Mouse (Mus musculus): ENCODE results near the gene Hipk2. TPM values are rescaled to one million over a fixed set of nuclear protein-coding genes. Genes with fewer than 3 reads are reported as not detected.

The Hipk2 gene
- total RNA-seq, 2 experiments from 2014 or later = 45.1 to 46.0 TPM

DNA sequence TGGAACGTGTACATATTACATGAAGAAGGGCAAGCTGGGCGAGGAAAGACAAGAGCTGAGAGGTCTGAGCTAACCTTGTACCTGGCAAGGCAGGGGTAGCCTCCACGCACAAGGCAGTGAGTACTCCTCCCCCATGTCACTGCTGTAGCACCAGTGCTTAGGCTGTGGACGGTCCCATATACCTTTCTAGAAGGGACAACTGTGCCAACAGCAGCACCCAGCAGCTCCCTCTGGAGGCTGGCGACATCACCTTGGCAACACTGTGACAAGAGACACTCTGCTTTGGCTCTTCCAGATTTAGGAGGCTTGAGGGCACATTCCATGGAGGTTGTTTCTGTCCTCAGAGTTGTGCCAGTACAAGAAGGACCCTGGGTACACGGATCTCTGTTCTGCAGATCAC lies 123.5 kb downstream of the Hipk2 start:
- no peak for DNase-seq

DNA sequence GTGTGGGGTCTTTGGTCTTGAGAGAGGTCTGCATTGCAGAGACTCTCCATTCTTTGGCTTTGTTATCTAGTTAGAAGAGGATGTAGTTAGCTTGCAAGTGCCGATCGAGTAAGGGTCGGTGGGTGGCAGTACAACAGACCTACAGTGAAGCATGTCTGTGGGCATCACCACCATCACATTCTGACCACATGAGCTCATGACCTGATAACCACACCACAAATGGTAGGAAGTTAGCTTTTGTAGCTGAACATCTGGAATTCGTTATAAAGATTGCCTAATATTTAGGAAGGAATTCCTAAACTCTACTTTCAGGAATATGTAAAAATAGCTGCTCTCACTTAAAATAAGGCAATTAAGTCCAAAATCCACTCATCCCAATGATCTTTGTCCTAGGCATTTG lies 127.9 kb downstream of the Hipk2 start:
- DNase-seq = no peak

DNA sequence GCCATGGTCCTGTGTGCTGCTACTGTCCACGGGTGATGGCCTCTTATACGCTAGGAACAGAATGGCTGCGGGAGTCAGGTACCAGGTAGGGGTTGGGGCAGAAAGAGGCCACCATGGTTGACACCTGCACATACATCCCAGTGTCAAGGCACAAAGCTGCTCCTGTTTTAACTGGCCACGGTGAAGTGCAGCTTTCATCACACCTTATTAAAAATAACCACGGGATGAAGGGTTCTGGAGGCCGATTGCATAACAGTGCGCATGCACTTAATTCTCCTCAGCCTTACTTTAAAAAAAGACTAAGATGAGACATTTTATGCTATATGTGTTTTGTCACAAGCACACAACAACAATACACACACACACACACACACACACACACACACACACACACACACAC lies 132.6 kb downstream of the Hipk2 start:
- DNase-seq = no peak

DNA sequence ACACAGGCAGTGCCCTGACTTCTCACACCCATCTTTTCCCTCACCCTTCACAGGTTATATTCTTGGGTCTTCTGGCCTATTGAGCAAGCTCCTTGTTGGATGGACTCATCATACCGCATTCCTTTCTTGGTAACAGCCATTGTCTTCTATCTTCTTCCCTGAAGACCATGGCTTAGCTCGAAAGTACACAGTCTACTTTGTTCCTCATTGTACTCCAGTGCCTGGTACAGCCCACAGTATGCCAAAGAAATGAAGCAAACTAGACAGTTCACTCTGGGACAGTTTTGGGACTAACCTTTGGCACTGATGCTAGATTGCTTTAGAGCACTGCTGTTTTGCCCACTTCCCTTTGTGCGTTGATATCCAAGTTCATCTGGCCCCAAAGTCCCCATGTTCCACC lies 133.5 kb downstream of the Hipk2 start:
- DNase-seq = no peak

DNA sequence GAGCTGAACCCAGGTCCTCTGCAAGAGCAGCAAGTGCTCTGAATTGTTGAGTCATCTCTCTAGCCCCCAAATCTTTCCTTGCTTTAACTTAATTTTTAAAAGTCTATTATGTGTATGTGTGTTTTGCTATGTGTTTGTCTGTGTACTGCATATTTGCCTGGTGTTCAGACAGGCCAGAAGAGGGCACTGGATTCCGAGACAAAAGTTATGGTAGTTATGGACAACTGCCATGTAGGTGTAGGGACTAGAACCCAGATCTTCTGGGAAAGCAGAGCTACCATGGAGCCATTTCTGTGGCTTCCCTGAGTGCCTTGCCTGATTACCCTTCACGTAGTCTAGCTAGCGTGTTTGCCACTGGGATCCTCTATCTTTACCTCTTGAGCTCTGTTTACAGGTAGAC lies 134.9 kb downstream of the Hipk2 start:
- DNase-seq = no peak

DNA sequence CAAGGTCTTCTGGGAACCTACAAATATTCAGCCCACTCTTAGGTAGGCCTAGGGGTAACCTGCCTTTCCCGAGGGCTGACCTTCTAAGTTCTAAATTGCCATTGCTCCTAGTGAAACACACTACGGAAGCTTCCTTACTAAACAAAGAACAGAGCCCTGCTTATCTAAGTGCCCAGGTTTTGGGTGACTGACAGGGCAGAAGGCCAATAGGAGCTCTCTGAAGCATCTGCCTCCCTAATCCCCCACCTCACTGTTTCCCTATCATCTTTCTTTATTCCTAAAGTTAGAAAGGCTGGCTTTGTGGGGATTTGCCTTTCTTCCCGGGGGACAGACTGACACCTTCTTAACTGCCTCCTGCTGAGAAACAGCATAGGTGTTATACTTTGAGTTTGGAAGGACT lies 136.7 kb downstream of the Hipk2 start:
- no peak for DNase-seq

DNA sequence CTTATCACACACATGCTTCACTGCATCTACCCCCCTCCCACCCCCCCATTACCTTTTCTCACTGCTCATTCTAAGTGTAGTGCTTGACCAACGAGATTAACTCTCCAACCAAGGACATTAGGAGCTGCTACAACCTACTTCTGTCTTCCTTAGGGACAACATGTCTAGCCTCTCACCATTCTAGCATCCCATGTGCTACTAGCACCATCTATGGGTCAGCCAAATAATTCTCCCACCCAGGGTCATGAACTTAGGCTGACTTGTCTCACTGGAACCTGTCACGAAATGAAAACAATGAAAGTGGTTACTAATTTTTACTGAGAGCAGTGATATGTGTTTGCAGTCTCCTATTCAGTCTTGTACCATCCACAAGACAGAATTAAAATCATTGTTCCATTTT lies 138.2 kb downstream of the Hipk2 start:
- no peak for DNase-seq

DNA sequence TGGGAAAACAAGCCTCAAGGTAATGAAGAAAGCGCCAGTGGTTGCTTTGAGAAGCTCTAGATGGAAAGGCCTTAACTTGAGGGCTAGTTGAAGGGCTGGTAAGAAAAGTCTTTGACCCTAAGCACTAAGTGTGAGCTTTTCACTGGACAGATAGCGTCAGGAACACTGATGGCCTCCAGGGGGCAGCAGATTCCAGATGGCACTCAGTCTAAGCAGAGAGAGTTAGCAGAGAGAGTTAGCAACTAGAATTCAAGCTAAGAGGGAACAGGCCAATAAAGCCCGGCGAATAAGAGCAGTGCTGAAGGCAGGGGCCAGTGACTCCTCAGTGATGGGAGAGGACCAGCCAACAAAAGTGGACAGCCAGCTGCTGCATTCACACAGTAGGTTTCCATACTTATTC lies 139.7 kb downstream of the Hipk2 start:
- peak; percentile 84 for DNase-seq

DNA sequence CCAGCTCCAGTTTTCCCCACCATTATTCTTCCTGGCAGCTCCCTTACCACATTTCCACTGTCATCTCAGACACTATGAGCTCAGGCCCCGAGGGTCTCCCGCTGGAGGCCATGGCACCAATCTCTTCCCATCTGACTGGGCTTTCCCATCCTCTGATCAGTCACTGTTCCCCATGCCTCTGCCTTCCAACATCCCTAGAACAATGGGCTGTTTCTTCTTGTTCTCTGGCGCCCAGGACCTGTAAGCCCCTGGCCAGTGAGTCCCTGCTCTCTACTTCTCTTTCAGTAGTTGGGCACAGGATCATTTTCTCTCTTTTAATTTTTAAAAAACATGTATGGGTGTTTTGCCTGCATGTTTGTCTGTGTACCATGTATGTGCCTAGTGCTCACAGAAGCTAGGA lies 143.3 kb downstream of the Hipk2 start:
- no peak for DNase-seq

DNA sequence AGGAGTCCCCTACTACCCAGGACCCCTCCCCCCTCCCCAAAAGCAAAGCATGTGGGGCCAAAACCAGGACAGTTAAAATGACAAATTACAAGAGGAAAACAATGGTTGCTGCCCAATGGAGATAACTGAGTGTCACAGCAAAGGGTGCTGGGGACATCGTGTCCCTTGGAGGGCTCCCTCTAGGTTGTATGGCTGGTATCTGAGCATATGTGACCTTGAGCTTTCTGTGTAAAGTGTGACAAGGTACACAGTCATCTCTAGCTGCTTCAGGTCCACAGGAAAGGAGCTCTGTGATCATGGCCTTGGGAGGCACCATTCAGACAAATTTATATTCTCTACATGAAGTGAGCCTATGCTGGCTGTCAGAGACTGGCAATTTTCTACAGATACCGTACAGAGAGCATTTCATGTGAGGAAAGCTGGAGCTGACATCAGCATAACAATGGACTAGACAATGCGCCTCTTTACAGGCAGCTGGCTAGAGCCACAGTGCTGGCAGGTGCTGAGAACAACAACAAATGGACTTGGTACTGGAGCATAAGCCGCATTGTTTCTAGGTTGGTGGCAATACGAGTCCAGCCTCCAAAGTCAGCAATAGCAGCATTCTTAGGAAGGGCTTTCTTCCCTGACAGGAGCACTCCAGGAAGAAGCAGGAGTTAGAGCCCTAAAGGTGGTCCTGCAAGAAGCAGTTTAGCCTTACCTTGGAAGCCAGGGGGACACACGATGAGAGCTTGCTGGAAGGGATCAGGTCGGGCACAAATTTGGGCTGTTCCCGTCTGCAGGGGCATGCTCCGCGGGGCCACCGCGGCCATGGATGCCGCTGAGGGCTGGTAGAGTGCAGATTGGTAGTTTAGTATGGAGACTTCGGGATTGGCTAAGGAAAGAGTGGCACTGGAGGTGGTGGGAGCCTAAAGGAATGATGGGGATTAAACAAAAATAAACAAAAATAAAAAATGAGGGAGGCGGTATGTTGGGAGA lies 145.5 kb downstream of the Hipk2 start:
- no peak for DNase-seq

DNA sequence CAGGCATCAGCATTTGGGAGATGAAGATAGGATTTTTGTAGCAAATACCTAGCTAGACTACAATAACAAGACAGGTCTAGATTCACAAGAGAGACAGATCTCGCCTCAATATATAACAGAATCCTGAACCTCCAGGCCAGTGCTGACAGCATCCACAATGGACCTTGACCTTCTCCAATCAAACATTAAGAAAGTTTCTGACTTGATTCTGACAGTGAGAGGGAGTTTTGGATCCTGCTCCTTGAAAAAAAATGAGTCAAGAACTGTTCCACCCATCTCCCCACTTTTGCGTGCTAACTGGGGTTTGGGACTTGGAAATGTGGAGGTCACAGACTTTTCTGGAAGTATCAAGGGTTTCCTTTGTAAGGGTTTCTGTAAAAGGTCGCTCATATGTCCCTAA lies 150.4 kb downstream of the Hipk2 start:
- no peak for DNase-seq

DNA sequence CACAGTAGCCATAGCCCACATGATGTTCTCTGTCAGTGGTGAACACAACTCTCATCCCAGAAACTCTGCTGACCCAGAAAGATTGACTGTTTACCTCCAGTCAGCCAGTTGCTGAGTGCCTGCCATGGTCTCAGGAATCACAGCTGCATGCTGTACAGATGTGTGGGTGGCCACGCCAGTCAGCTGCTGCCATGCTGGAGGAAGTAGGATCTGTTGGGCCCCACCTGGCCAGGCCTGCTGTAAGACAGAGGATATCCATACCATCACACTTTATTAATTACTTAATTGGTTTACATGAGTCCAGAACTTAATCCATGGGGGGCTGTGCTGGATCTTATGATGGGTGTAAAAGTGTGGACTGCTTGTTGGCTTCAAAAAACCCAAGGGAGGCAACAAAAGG lies 154.6 kb downstream of the Hipk2 start:
- no peak for DNase-seq

DNA sequence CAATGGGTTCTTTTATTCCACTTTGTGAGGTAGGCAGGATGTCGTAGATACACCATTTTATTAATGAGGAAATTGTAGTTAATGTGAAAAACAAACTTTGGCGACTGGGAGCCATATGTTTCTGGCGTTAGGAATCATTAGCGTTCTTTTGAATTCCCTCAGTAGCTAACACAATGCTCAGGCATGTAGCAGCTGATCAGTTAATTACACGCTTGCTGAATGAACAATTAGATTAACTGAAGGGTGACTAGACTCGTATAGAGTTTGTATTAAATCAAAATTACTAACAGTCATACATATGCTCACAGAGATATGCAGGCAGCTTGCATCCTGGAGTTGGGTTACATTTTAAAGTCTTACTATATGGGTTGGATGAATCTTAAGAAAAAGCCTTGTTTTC lies 156.7 kb downstream of the Hipk2 start:
- DNase-seq = no peak

DNA sequence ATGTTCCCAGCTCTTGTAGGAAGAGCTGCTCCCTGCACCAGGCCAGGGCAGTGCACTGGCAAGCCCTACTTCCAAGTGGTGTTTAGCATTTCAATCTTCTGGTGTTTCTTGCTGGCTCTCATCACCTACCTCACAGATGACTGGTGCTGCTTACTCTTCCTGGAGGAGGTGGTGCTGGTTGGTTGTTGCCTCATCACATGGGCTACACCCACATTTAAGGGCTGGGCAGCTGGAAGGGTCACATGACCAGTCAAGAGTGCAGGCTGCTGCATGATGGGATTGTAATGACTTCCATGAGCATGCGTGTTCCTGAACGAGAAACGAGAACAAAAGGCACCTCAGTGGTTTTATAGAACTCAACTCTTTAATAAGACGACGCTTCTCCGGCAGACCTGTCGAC lies 157.3 kb downstream of the Hipk2 start:
- no peak for DNase-seq

DNA sequence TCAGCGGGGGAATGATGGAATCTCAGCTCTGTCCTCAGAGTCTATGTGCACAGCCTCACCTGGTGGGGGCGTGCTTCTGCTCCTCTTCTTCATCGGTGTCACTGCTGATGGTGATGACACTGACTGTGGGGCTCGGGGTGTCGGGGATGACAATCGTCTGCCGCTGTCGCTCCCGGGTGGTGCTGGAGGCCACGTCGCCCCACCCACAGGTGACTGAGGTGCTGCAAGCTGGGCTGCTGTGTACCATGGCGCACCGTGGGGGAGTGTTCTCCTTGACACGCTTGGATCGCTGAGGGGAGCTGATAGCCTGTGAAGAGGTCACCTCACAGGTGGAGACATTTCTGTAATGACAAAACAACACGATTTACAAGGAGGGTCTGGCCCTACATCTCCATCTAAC lies 160.1 kb downstream of the Hipk2 start:
- DNase-seq = no peak

DNA sequence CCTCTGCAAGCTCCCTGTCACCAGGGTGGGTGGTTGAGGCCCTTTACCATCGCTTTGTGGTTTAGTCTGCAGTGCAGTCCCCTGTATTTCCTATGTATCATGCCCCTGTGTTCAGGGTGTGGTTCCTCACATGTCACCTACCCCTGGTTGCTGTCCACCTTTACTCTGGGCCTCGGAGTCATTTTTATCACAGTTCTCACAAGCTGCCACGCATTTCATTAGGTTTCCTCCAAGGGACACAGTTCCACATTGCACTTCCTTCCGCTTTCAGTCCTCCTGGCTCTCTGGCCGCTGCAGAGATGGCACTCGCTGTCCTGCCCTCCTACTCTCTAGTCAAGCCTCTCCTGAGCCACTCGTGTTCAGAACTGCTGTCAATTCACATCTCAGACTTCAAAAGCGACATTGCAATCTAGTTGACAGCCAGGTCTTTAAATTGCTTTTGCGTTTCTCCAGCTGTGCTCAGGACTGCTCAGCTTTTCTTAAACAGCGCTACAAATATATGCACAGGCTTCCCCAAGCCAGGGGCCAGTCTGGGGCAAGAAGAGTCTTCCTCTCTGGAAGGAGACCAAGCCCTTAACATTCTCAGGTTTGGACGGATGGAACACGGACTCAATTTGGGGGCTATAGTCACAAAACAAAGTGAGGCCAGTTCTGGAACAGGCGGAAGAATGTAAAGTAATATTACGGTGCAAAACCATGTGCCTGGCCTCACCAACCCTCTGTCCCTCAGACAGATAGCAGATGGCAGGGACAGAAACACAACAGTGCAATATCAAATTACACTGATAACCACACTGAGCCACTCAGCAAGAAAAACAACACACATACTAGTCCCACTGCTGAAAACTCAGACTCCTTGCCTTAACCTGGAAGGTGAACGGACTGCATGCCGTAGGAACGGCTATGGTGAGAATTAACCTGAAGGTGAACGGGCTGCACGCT lies 161.7 kb downstream of the Hipk2 start:
- no peak for DNase-seq

DNA sequence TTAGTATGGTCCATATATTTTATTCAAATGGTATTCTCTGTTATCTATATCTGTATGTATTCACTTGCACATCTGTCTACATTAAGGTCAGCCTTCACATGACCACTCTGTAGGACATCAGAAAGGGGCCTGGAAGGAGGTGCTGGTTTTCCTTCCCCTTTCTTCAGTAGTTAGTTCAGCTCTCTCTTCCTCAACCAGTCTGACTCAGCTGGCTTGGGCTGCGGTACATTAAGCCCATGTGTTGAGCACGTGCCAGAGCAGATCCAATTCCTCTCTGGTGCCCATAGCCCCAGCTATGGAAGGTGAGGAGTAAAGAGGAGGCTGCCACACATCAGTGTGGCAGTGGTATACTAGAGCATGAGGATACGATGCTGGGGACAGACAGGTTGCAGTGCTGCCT lies 165.5 kb downstream of the Hipk2 start:
- no peak for DNase-seq

DNA sequence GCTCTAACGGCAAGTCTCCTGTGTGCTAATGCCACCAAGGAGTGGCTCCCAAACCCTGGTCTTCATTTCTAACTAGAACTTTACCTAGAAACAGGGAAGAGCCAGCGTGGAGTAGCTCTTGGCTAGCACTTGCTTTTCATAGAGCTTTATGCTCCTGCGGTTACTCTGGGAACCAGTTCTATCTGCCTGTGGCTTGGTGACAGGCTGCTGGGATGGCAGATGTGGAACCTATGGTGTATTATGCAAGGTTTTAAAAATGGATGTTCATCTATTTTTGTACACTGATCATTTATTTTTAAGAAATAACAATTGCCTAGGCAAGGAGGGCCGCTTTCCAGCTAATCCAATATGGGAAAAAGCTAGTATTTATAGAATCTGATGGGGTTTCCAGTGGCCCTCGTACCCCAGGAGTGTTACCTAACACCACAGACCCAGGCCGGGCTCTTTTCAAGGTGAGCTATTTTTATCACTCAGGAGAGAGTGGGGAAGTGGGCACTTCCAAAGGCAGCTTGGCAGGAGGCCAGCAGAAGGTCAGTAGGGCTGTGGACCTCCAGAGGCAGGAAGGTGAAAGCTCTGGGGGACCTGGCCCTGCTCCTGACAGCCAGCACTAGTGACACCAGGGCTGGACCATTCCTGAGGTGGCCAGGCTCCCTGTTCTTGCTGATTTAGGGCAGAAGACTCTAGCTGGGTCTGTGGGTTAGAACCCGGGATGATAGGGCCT lies 171.5 kb downstream of the Hipk2 start:
- DNase-seq = no peak

DNA sequence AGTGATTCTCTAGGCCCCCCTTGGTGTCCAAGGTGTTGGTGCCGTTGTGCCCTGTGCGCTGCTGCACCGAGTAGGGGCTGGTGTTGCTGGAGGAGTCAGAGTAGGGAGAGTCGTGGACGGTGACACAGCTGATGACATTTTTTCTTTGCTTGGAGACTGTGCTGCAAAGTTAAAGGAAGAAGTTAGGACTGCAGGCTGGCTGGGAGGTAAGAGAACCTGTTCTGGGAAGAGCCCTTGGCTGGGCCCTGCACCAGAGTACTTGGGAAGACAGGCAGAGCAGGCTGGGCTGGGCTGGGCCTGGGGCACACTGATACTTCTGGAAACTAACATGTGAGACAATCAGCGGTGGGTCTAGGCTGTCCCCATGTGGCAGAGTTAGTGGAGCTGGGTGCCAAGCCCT lies 172.4 kb downstream of the Hipk2 start:
- DNase-seq = no peak

DNA sequence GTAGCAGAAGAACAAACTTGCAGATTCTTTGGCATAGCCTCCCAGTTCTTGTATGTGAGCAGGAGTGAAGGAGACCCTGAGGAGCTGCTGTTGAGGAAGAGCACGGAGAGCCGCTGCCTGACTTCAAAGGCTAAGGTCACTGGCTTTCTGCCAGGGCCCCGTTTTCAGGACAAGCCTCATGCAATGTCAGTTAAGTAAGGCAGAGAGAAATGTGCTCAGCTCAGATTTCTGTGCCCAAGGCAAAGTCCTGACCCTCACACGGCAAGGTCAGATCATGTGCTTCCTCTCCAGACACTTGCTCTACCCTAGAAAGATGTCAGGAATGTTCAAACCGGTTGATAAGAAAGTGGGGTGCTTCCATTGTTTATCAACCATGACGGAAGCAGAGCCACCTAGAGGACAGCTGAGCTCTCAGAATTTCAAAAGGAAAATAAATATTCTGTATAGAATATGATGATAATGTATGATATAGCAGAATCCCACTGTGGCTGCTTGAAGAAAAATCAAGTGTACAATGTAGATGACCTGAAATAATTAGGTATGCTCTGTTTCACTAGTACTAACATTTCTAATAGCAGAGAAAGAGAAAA lies 173.1 kb downstream of the Hipk2 start:
- DNase-seq = peak; percentile 37

DNA sequence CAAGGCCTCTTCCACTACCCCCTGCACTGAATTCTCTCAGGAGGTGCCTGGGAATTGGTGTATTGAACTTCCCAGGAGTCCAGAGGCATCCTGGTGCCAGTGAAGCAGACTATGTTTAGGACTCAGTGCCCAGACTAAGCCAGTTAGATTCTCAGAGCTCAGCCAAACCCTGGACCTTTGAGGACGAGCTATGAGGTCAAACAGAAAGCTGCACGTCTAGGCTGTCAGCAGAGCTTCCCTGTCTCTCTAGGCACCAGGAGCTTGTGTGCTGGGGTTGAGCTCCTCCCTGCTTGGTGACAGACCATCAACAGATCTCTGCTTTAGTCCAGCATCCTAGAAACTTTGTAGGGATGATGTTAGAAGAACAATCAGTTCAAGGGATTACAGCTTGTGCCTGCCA lies 174.5 kb downstream of the Hipk2 start:
- no peak for DNase-seq

DNA sequence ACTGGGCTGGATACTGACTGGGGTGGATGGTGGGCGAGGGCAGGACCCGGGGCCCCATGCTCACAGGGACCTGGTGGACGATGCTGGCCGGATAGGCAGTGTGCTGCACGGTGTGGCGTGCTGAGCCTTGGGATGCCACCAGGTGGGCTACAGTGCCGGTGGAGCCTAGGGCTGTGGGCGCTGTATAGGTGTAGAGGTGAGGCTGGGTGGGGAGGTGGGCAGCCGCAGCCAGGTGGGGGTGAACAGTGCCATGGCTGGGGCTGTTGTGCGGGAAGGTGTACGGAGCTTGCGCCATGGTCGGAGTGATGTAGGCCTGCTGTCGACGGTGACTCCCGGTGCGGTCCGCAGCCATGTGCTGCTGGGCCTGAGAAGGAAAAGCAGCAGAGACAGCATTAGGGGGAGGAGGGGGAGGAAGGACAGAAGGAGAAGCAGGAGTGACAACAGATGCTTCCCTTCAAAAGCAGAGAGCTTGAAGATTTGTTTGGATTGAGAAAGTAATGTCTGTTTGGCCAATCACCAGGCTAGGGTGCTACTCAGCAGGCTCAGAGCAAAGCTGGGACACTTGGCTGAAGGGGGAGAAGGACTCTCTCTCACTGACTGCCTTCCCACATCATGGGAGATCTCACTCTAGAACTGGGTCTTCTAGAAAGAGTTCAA lies 177.6 kb downstream of the Hipk2 start:
- no peak for DNase-seq
